Mouse (Mus musculus) frontal cortex, postnatal 36 days (tissue): ENCODE measurements around the gene Rab4a.
A peak's percentile ranks its signal among the peaks of the same experiment; 100 is the strongest.

Source experiments
- DNase-seq, 2 experiments: peaks; one replicate each; pipeline ENCODE4 v3.0.0; 2022; ENCODE audit warnings: low spot score in 2 of 2

Gene Rab4a

DNA sequence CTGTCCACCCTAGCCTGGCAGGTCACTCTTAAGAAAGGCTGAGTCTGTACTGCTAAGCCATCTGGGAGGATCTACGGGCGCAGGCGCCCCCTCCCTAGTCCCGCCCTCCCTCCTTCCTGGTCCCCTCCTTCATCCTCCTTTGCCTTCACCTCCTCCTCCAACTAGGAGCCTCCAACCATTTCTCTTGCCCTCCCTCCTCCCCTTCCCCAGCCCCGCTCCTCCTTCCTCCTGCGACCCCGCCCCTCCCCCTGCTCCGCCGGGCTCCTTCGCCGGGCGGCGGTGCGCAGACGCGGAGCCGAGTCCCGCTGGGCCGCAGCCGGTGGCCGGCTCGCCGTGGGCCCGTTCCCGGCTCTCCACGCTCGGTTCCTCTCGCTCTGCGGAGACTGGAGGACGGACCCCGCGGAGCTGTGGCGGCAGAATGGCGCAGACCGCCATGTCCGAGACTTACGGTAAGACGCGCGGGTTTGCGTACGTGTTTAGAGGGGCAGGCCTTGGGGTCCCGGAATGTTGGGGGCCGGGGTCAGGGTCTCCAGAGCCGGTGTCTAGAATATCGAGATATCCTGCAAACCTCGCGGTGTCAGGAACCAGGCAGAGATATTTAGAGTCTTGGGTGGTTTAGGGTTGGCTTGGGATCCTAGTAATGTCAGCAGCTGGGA is at the start of gene Rab4a:
TSS of gene Rab4a (plus strand) at position 268 of the 656 bp plus-strand sequence.
- peak; percentile 74 to 80 for DNase-seq

DNA sequence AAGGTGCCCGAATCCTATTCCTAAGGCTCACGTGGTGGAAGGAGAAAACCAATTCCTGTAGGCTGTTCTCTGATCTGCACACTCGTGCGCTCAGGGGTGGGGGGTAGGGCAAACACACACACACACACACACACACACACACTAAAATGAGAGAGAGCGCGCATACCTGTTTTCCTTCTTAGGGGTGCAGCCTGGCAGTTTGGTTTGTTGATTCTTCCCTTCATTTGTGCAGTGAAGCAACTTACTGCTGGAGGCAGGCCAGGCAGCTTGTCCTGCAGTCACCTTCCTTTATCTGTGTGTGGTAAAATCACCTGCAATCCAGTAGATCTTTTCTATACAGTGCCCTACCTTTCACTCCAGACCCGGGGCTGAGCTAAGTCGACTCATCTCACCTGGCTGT is 48.9 kb upstream of the Rab4a start:
- no peak for DNase-seq

DNA sequence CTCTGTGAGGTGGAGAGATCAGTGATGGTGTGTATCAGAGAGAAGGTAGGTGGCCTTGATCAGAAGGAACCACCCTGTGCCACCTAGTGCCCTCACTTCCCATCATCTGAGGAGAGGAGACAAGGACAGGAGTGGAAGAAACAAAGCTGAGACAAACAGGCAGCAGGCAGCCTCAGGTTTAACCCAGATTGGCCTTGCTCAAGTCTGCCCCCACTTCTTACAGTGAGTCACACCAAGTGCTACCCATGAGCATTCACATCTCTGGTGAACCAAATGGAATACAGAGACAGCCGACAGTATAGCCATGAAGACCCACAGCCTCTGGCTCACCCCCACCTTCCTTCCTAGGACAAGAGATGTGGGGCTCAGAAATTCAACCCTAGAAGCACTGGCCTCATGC is 46.9 kb upstream of the Rab4a start:
- DNase-seq = no peak

DNA sequence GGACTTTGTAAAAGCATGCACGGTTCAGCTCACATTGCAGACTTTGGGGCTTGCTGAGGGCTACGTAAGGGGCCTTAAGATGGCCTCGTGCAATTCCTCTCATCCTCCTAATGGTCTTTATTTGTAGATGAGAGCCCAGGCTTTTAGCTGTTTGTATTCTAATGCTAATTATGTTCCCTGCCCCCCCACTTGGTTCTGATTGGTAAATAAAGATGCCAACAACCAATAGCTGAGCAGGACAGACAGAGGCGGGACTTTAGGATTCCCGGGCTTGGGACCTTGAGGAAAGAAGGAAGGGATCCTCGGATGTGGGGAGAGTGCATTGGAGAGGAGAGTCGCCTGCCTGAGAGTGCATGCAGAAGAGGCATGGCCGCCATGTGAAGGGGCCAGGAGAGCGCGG is 45.9 kb upstream of the Rab4a start:
- no peak for DNase-seq

GRCm38 (mm10) chr8:123760579-123760978 is 45.2 kb upstream of the Rab4a start:
- DNase-seq = no peak

- no peak for DNase-seq
Observed at GRCm38 (mm10) chr8:123761266-123761882, 44.4 kb upstream of the Rab4a start.

GRCm38 (mm10) chr8:123761883-123762270 is 43.9 kb upstream of the Rab4a start:
- DNase-seq = no peak

DNA sequence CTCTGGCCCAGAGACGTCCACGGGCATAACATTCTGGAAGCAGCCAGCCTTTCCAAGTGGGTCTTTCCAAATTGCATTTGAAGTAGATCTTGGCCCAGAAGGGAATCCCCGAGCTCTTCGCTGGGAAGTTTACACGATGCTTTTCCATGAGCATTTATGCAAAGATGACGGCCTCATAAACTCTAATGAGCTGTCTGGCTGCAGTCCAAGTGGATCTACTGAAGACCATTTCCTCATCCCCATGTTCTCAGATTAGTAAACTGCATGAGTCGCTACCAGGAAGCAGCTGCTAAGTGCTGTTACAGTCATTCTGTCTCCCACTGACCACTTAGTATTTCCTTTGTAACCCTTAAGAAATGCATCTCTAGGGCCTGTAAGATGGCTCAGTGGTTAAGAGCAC is 42.4 kb upstream of the Rab4a start:
- DNase-seq = no peak

- no peak for DNase-seq
Observed at GRCm38 (mm10) chr8:123764671-123765070, 41.1 kb upstream of the Rab4a start.

DNA sequence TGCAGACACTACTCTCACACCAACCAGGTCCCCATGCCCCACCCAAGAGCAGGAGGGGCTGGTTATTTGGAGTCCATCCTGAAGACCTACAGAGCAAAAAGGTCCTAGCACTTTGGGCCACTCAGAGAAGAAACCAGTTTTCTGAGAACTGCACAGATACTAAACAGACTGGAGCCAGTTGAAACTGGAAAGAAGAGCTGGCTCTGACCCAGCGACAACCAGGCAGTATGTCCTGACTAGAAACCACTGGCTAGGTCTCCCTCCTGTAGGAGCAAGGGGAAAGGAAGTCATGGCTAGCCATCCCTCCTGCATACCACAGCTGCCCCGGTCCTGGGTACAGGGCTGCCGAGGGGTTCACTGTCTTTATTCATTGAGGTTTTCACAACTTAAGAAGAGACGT is 39.3 kb upstream of the Rab4a start:
- DNase-seq = no peak

DNA sequence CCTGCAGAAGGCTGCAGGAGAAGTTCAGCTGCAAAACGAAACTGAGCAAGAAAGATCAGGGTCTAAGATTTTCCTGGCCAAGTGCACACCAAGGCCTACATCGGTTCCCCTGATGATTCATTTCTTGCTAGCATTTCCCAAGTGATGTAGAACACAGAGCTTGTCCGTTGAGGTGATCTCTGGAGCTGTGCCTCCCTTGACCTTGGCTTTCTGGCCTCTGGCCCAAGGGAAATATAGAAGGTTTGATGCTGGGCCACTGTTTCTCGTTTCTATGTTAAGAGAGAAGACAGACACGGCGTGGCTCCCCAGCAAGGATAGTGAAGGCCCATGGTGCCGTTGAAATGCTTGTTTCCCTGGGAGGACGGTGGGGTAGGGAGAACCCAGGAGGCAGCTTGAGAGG is 37.9 kb upstream of the Rab4a start:
- no peak for DNase-seq

GRCm38 (mm10) chr8:123768492-123769356 is 37.1 kb upstream of the Rab4a start:
- peak; percentile 51 to 70 for DNase-seq

DNA sequence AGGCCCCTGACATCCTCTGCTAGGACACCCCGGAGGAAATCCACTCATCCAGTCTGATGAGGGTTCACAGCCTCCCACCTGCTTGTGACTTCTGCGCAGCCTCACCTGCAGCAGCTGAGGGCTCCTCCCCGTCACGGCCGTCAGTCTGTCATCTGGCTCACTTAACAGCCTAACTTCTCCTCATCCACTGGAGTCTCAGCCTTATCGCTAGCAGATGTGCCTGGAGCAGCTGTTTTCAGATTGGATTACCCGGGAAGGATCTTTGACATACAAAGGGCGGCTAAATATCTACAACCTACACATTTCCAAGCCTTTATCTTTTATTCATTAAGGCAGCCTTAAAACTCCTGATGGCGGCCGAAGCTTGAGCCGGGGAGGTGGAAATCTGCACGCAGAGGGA is 32.3 kb upstream of the Rab4a start:
- DNase-seq = no peak

DNA sequence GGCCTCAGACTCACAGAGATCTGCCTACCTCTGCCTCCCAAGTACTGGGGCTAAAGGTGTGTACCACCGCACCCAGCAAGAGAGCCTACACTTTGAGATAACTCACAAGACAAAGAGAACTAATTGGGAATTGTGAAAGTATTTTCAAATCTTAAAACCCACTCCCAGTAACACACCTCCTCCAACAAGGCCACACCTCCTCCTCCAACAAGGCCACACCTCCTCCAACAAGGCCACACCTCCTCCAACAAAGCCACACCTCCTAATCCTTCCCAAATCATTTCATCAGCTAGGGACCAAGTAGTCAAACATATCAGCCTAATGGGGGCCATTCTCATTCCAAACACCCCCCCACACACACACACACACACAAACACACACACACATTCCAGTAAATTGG is 31.3 kb upstream of the Rab4a start:
- no peak for DNase-seq

DNA sequence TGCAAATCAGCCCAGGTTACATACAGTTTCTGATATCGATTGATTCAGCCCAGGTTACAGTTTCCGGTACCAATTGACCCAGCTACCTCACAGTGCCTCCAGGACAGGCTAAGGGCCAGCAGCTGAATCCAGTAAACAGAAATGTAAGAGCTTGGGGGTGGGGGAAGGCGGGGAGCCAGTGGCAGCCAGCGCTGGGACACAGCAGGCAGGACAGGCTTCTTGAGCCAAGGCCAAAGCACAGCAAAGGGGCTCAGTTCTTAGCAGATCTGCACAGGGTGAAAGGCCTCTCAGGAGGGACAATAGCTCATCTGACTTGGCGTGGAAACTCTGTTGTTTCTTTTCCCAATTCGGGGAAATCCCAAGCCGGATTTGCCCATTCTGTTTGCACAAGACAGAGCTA is 28.5 kb upstream of the Rab4a start:
- DNase-seq = no peak

DNA sequence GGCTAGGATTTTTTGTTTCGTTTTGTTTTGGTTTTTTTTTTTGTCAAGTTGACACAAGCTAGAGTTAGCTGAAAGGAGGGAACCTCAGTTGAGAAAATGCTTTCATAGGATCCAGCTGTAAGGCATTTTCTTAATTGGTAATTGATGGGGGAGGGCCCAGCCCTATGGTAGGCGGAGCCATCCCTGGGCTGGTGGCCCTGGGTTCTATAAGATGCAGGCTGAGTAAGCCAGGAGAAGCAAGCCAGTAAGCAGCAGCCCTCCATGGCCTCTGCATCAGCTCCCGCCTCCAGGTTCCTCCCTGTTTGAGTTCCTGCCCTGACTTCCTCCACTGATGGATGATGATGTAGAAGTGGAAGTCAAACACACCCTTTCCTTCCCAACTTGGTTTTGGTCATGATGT is 25.3 kb upstream of the Rab4a start:
- DNase-seq = no peak

DNA sequence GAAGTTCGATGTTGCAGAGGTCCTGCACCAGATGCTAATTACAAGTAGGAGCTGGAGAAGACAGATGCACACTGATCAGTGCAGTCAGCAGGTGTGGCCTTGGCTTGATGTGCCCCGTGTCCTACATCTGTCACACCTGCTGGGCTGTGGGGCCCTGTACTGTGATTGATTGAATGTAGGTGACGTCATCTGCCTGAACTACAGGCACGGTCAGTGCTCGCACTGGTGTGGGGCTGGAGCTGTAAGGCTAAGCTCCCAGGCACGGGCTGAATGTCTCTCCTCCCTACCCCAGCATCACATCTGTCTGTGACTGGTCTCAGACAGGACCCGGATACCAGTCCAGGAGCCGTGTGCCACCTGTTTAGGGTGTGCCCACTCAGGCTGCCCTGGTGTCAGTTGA is 24.5 kb upstream of the Rab4a start:
- DNase-seq = no peak

DNA sequence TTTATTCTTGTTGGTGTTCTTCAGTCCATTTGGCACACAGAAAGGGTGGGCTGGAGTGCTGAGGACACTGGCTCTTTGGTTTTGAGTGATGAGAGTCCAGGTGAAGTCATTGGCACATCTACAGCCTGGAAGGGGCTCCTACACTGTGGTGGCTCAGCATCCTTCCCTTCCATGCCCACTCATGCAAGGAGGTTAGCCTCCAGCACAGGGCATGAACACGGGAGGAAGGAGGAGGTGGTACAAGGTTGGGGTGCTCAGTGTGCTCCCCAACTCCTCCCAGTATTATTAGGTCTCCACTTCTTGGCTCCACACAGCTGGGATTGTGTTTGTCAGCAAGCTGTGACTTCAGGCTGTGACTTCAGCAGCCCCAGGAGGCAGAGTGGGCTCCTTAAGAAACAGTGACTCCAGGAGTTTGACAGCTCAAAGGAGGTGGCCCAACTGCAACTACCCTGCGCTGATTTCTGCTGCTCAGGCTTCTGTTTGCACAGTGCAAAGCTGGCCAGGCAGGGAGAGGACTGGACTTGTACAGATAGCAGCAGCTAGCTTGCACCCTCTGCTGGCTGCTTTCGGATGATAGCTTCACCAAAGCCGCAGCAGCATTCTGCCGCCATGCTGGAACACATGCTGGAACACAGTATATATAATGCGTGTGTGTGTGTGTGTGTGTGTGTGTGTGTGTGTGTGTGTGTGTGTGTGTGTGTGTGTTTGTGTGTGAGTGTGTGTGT is 22.1 kb upstream of the Rab4a start:
- peak; percentile 71 to 84 for DNase-seq

DNA sequence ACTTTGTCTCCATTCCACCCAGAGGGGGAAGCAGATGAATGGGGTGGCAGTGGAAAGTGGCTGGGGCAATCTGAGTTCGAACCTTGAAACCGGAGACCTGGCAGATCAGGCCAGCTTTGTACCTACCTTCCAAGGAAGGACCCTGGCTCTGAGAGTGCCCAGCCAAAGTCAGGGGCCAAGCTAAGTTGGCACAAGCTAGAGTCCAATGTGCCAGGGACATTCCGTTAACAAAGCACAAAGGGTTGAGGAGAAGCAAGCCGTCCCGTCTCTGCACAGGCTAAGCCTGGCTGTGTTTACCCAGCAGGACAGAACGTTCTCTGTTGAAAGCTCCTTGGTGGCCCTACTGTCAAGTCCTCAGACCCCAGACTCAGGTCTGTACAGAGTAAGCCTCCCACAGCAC is 19.6 kb upstream of the Rab4a start:
- DNase-seq = peak in 1 of 2 experiments; percentile 42

GRCm38 (mm10) chr8:123786644-123787043 is 19.1 kb upstream of the Rab4a start:
- DNase-seq = no peak

DNA sequence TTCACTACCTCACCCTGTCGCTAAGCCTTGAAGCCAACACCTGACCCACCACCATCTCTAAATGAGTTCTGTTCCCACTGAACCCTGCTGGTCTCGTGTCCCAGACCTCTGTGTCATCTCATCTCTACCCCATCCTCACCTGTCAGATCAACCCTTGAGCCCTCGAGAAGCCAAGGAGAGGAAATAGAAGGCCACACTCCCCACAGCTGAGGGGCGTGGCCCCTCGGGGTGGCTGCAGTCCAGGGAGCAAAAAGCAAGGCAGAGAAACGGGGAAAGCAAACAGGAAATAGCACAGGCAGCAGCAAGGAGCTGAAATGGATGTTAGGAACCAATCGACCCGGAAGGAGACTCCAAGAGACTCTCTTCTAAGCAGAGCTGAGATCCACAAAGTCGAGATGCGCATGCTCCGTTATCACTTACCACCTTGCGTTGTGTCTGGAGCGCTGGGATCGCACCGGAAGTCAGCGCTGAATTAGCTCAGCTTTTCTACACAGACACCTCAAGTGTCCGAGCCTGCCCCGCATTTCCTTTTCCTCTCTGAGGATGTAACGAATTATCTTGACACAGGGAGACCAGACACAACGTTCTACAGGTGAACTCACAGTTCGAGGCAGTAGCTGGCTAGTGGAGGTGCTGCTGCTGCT is 18.4 kb upstream of the Rab4a start:
- DNase-seq = no peak
